Mouse (Mus musculus) stomach, postnatal 0 days (tissue): ENCODE data around the gene Pard6a. TPM values are rescaled to one million over a fixed set of nuclear protein-coding genes. Genes with fewer than 3 reads are reported as not detected.

Experiments used
- ATAC-seq: fragments of 200-750 bp; cut with Nextera tagmentation; 2 replicates; pipeline ENCODE4 v1.8.0; 2017; ENCODE audit not compliant: low FRiP score, low TSS enrichment
- DNase-seq: peaks from one replicate; pipeline ENCODE4 v3.0.0-alpha.2; 2016; ENCODE audit warnings: low spot score
- H3K27ac ChIP-seq: fragments of 300-500 bp; sonication (generic); replicated peaks from 2 replicates; pipeline ENCODE4 v1.5.1; 2014; ENCODE audit warnings: mild to moderate bottlenecking, control low read depth
- H3K27me3 ChIP-seq: fragments of 300-500 bp; sonication (generic); 2 replicates; pipeline ENCODE4 v1.6.1; 2014; ENCODE audit warnings: low read length; ENCODE audit not compliant: control insufficient read depth, insufficient read depth
- H3K36me3 ChIP-seq: fragments of 300-500 bp; sonication (generic); 2 replicates; pipeline ENCODE4 v1.6.1; 2014; ENCODE audit warnings: low read length, mixed read lengths; ENCODE audit not compliant: control insufficient read depth, insufficient read depth
- H3K4me1 ChIP-seq: fragments of 300-500 bp; sonication (generic); replicated peaks from 2 replicates; pipeline ENCODE4 v1.6.1; 2014; ENCODE audit warnings: antibody characterized with exemption; ENCODE audit not compliant: control insufficient read depth, insufficient read depth
- H3K4me2 ChIP-seq: fragments of 300-500 bp; sonication (generic); replicated peaks from 2 replicates; pipeline ENCODE4 v1.6.1; 2014; ENCODE audit warnings: low read depth, mild to moderate bottlenecking, control low read depth, moderate library complexity
- H3K4me3 ChIP-seq: fragments of 300-500 bp; sonication (generic); 2 replicates; pipeline ENCODE4 v1.5.1; 2014; ENCODE audit warnings: low read depth, low read length, control low read depth
- H3K9ac ChIP-seq: fragments of 300-500 bp; sonication (generic); 2 replicates; pipeline ENCODE4 v1.6.1; 2014; ENCODE audit warnings: mild to moderate bottlenecking, low read length, control low read depth, mixed read lengths
- H3K9me3 ChIP-seq: fragments of 300-500 bp; sonication (generic); 2 replicates; pipeline ENCODE4 v1.6.1; 2016; ENCODE audit warnings: low read length; ENCODE audit not compliant: control insufficient read depth
- CTCF ChIP-seq: IDR thresholded peaks from 2 replicates; pipeline ENCODE4 v1.5.1; 2016; ENCODE audit warnings: antibody characterized with exemption, low read depth, mild to moderate bottlenecking, moderate library complexity
- EP300 ChIP-seq: optimal IDR thresholded peaks from 2 replicates; pipeline ENCODE3; 2016; ENCODE audit warnings: antibody characterized with exemption
- WGBS: fragments of 180-500 bp; shearing (Covaris S2); extraction: QIAGEN DNeasy Blood & Tissue Kit; methylation state at CpG from one replicate; pipeline ENCODE4 v1.1.7; 2014; 5-methylcytosine and 5-hydroxymethylcytosine counted together
- polyA plus RNA-seq: library from polyadenylated mRNA; unstranded; fragments of >200 nt; fragmentation: Nextera tagmentation; extraction: Ambion mirVana; gene quantifications from 2 replicates; pipeline ENCODE4 v1.2.1, GENCODE M21; 2015

The Pard6a gene
- polyA plus RNA-seq, 1 experiment from 2014 or later = 12.4 TPM

DNA sequence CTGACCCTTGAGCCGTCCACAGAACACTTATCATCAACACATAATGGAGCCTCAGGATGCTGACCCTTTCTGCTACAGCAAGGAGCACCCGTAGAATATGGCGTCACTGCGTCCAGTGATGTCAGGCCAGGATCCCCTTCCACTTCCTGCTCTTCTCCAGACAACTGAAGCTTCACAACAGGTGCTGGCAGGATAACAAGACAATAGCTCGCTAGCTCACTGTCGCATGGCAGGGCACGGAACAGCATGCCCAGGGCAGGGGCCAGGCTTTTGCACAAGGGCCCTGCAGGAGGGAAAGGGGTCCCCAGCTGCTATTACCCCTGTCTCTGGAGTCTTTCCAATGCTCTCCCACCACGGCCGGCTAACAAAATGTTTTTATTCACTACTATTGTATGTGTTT lies 21.9 kb downstream of the Pard6a start:
- H3K4me3 ChIP-seq = no peak overlapping the region
- no peak overlapping the region for H3K27ac ChIP-seq
- H3K36me3 ChIP-seq = no peaks in the 10 kb centered on the region
- 91% methylated on average over 9 of the region's 9 CpGs for WGBS
- DNase-seq = no peak
- no peak overlapping the region for H3K9ac ChIP-seq
- ATAC-seq = no peak
- H3K4me2 ChIP-seq = no peak overlapping the region
- H3K9me3 ChIP-seq = no peaks in the 10 kb centered on the region
- H3K4me1 ChIP-seq = no peaks in the 10 kb centered on the region
- TF ChIP-seq EP300 = no peak
- no peak for TF ChIP-seq CTCF
- H3K27me3 ChIP-seq = no peaks in the 10 kb centered on the region

DNA sequence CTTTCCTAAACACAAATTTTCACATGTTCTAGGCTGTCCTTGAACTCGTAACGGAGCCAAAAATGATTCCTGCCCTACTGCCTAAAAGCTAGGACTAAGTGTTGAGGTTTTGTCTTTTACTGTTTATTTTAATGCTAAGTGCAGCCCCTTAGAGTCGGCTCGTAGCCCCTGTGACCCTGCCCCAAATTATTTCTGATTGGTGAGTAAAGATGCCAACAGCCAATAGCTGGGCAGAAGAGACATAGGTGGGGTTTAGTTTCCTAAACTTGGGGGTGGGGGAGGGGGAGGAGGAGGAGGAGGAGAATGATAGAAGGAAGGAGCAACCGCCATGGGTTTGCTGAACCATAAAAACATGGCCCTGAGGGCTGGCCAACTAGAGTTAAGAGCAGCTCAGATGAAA lies 24.8 kb downstream of the Pard6a start:
- H3K36me3 ChIP-seq = no peaks in the 10 kb centered on the region
- no peak for DNase-seq
- no peaks in the 10 kb centered on the region for H3K4me1 ChIP-seq
- no peaks in the 10 kb centered on the region for H3K9me3 ChIP-seq
- H3K27ac ChIP-seq = no peak overlapping the region
- no peak overlapping the region for H3K4me2 ChIP-seq
- no peak overlapping the region for H3K9ac ChIP-seq
- ATAC-seq = no peak
- no peaks in the 10 kb centered on the region for H3K27me3 ChIP-seq
- 74% methylated on average over 5 of the region's 5 CpGs for WGBS
- H3K4me3 ChIP-seq = no peak overlapping the region
- TF ChIP-seq EP300 = no peak
- no peak for TF ChIP-seq CTCF

DNA sequence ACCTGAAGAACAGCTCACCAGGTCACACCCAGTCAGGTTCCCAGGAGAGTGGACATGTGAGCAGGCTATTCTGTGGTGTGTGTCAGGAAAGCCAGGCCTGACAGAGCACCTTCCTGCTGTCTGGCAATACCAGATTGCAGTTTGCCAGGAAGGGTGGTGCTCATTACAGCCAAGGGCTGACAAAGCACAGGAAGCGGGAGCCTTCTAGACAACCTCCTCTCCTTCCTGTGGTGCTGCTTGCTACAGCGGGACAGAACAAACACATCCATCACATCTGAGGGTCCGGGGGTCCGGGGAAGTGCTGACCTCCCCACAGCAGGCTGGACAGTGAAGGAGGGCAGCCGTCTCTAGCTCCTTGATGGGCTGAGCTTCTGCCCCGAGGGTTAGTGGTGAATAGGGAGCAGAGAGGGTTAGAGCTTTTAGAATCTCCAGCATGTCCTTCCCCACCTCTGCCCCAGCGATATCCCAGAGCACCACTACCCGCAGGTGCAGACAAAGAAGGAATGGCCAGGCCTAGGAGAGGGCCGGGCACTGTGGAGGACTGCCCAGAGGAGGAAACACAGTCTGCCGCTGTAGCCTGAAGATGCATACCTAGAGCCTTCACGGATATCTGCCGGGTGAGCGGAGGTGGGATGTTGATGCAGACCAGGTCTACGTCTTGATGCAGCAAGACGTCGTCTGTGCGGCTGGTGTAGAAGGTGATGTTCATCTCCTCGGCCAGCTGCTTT lies 26.6 kb downstream of the Pard6a start:
- no peaks in the 10 kb centered on the region for H3K27me3 ChIP-seq
- TF ChIP-seq CTCF = no peak
- no peak for TF ChIP-seq EP300
- no peak for DNase-seq
- no peaks in the 10 kb centered on the region for H3K36me3 ChIP-seq
- no peak overlapping the region for H3K4me3 ChIP-seq
- 80% methylated on average over 18 of the region's 18 CpGs for WGBS
- no peaks in the 10 kb centered on the region for H3K9me3 ChIP-seq
- H3K27ac ChIP-seq = peak overlapping the region; percentile 73
- no peaks in the 10 kb centered on the region for H3K4me1 ChIP-seq
- ATAC-seq = peak; percentile 83
- H3K9ac ChIP-seq = no peak overlapping the region
- no peak overlapping the region for H3K4me2 ChIP-seq

DNA sequence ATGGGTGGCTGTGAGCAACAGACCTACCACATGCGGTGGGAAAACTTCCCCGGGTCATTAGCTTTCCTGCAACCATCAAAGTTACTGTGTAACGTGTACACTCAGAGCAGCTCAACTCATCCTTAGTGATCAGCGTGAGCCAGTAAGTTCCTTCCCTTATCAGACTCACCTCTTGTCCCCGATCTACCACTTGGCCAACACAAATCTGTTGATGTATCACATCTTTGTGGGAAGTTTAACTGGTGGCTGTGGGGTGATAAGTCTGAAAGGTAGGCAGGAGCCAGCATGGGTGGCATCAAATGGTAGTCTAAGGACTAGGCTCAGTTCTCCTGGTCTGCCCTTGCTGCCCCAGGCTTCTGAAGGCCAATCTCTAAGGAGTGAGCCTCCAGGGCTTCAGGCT lies 31.2 kb downstream of the Pard6a start:
- H3K9ac ChIP-seq = no peak overlapping the region
- DNase-seq (no peak), ATAC-seq (no peak)
- H3K4me1 ChIP-seq = no peaks in the 10 kb centered on the region
- TF ChIP-seq EP300 (no peak), CTCF (no peak)
- no peak overlapping the region for H3K27ac ChIP-seq
- no peaks in the 10 kb centered on the region for H3K9me3 ChIP-seq
- no peaks in the 10 kb centered on the region for H3K36me3 ChIP-seq
- WGBS = 95% methylated on average over 5 of the region's 5 CpGs
- H3K27me3 ChIP-seq = no peaks in the 10 kb centered on the region
- no peak overlapping the region for H3K4me3 ChIP-seq
- H3K4me2 ChIP-seq = no peak overlapping the region

DNA sequence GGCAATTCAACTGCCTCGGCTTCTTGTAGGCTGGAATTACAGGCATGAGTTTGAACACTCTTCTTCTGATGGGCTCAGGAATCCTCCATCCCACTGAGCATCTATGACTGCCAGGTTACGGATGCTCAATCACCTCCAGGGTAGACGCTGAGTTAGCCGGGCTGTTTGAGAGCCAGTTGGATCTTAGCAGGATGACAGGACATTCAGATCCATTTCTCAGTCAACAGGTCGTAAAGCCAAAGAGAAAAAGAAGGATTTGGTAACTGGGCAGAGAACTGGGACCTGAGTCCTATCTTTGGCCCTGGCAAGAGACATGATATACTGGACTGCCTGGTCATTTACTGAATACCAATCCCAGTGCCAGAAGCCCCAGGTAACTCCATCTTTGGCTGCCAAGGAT lies 38.3 kb downstream of the Pard6a start:
- WGBS = 86% methylated on average over 5 of the region's 5 CpGs
- TF ChIP-seq CTCF (no peak), EP300 (no peak)
- Histone ChIP-seq H3K27ac (no peak overlapping the region), H3K4me2 (no peak overlapping the region), H3K9me3 (no peaks in the 10 kb centered on the region), H3K9ac (no peak overlapping the region), H3K4me1 (no peaks in the 10 kb centered on the region), H3K4me3 (no peak overlapping the region), H3K36me3 (no peaks in the 10 kb centered on the region), H3K27me3 (no peaks in the 10 kb centered on the region)
- DNase-seq (no peak), ATAC-seq (no peak)

DNA sequence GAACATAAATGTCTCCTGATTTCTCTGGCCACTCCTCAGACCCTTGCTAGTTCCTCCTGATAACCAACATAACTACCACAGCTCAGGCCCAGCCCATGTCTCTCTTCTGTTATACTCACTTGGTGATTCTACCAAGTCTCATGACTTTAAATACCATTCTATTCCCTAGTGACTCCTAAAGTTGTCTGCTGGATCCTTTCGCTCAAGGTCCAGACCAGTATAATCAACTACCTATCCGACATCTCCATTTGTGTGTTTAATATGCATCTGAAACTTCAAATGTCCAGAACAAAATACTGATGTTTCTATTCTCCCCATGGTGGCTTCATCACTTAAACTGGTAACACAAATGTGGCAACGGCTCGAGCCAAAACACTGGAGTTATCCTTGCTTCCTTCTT lies 42.4 kb downstream of the Pard6a start:
- Histone ChIP-seq H3K27ac (no peak overlapping the region), H3K9me3 (no peaks in the 10 kb centered on the region), H3K4me1 (no peaks in the 10 kb centered on the region), H3K4me2 (no peak overlapping the region), H3K4me3 (no peak overlapping the region), H3K27me3 (no peaks in the 10 kb centered on the region), H3K36me3 (no peaks in the 10 kb centered on the region), H3K9ac (no peak overlapping the region)
- DNase-seq (no peak), ATAC-seq (no peak)
- TF ChIP-seq CTCF (no peak), EP300 (no peak)
- 84% methylated on average over 4 of the region's 4 CpGs for WGBS
